Mouse (Mus musculus): Measurements from ENCODE around the gene Tbx18.

DNA sequence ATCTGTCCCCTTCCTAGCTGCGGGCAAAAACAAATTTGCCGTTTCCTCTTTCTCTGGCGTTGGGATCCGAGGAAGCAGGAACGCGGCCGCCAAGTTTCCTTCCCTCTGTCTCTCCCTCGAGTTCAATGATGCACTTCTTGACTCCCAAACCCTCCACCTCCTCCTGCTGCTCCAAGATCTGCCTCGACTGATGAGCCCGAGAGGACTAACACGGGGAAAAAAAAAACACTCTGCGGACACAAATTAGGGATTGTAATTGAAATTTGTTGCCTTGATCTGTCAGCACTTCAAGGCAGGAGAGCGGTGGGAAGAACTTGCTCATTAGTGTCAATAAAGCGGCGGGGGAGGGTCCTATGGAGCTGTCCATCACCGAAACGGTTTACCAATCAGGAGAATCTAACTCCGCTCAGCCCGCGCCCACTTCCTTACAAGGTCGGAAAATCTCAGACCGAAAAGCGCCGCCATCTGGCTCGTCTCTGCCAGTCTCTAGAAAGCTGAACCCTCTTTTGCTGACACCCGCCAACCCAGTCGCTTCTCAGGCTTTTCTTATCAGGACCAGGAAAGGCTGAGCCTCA is at the start of gene Tbx18:
- TF ChIP-seq TAL1 (IDR thresholded peaks at IDR 0.05; ENCODE audit: low read length) (no peak), GATA1 (IDR thresholded peaks at IDR 0.05; ENCODE audit: low read length) (no peak)

Data from erythroblast, embryonic 14.5 days (primary cell).